Mouse (Mus musculus) neural tube, embryonic 11.5 days (tissue): ENCODE data around the gene Gm11168. TPM values are rescaled to one million over a fixed set of nuclear protein-coding genes. Genes with fewer than 3 reads are reported as not detected.
"Not testable (repeated sequence)": the region's sequence is repeated elsewhere in the genome, so short reads cannot be mapped to it uniquely, and the experiment has no call there.

Source experiments
- ATAC-seq: fragments of 200-750 bp; cut with Nextera tagmentation; 2 replicates; pipeline ENCODE4 v1.8.0; 2017; ENCODE audit warnings: moderate number of reproducible peaks, mild to moderate bottlenecking, moderate TSS enrichment, moderate library complexity; ENCODE audit not compliant: insufficient read depth, low FRiP score, low TSS enrichment
- DNase-seq: peaks from one replicate; pipeline ENCODE4 v3.0.0-alpha.2; 2015; ENCODE audit warnings: low spot score
- H3K27ac ChIP-seq: fragments of 300-500 bp; sonication (generic); 2 replicates; pipeline ENCODE4 v1.5.1; 2014; ENCODE audit warnings: low read depth, mild to moderate bottlenecking, low read length
- H3K27me3 ChIP-seq: fragments of 300-500 bp; sonication (generic); 2 replicates; pipeline ENCODE4 v1.6.1; 2014; ENCODE audit warnings: mild to moderate bottlenecking, low read length, mixed read lengths; ENCODE audit not compliant: control insufficient read depth, insufficient read depth
- H3K36me3 ChIP-seq: fragments of 300-500 bp; sonication (generic); 2 replicates; pipeline ENCODE4 v1.6.1; 2014; ENCODE audit warnings: mild to moderate bottlenecking, low read length, moderate library complexity, mixed read lengths; ENCODE audit not compliant: control insufficient read depth, insufficient read depth
- H3K4me1 ChIP-seq: fragments of 300-500 bp; sonication (generic); 2 replicates; pipeline ENCODE4 v1.6.1; 2014; ENCODE audit warnings: low read length, mixed read lengths; ENCODE audit not compliant: control insufficient read depth, insufficient read depth
- H3K4me2 ChIP-seq: fragments of 300-500 bp; sonication (generic); 2 replicates; pipeline ENCODE4 v1.6.1; 2014; ENCODE audit warnings: low read depth, mild to moderate bottlenecking, moderate library complexity
- H3K4me3 ChIP-seq: fragments of 300-500 bp; sonication (generic); 2 replicates; pipeline ENCODE4 v1.5.1; 2014; ENCODE audit warnings: low read depth, low read length
- H3K9ac ChIP-seq: fragments of 300-500 bp; sonication (generic); 2 replicates; pipeline ENCODE4 v1.6.1; 2014; ENCODE audit warnings: mild to moderate bottlenecking, low read length
- H3K9me3 ChIP-seq: fragments of 300-500 bp; sonication (generic); 2 replicates; pipeline ENCODE4 v1.6.1; 2016; ENCODE audit warnings: low read length; ENCODE audit not compliant: control insufficient read depth
- WGBS: fragments of 180-500 bp; shearing (Covaris S2); extraction: QIAGEN DNeasy Blood & Tissue Kit; methylation state at CpG from one replicate; pipeline ENCODE4 v1.1.7; 2014; 5-methylcytosine and 5-hydroxymethylcytosine counted together
- polyA plus RNA-seq: library from polyadenylated mRNA; unstranded; fragments of >200 nt; fragmentation: Nextera tagmentation; extraction: Ambion mirVana; gene quantifications from 2 replicates; pipeline ENCODE4 v1.2.1, GENCODE M21; 2014

Gene Gm11168
- polyA plus RNA-seq: not detected in 2 replicates

GRCm38 (mm10) chr9:3002794-3003396 is at the start of gene Gm11168:
Gm11168 (plus strand) TSS chr9:3003346.
- not testable (repeated sequence) for H3K4me3 ChIP-seq, H3K27ac ChIP-seq, H3K4me1 ChIP-seq, ATAC-seq, H3K27me3 ChIP-seq, H3K9me3 ChIP-seq, H3K9ac ChIP-seq, H3K36me3 ChIP-seq, DNase-seq, H3K4me2 ChIP-seq
- 76% methylated on average over 6 of the region's 14 CpGs for WGBS

DNA sequence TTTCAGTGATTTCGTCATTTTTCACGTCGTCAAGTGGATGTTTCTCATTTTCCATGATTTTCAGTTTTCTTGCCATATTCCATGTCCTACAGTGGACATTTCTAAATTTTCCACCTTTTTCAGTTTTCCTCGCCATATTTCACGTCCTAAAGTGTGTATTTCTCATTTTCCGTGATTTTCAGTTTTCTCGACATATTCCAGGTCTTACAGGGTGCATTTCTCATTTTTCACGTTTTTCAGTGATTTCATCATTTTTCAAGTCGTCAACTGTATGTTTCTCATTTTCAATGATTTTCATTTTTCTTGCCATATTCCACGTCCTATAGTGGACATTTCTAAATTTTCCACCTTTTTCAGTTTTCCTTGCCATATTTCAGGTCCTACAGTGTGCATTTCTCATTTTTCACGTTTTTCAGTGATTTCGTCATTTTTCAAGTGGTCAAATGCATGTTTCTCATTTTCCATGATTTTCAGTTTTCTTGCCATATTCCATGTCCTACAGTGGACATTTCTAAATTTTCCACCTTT is 2.6 kb upstream of the Gm11168 start, which contains the start of gene Gm10722:
TSS of gene Gm10722 (plus strand) at position 478 of the 528 bp plus-strand sequence.
- WGBS: 69% methylated on average over 12 of the region's 12 CpGs

GRCm38 (mm10) chr9:3001006-3001405 is 2.1 kb upstream of the Gm11168 start:
- H3K9me3 ChIP-seq, H3K27me3 ChIP-seq, H3K4me1 ChIP-seq, ATAC-seq, H3K4me2 ChIP-seq, H3K4me3 ChIP-seq, H3K36me3 ChIP-seq, H3K9ac ChIP-seq, DNase-seq, H3K27ac ChIP-seq: not testable (repeated sequence)
- 66% methylated on average over 8 of the region's 8 CpGs for WGBS

More for the DNA sequence above, 2.6 kb upstream of the Gm11168 start, which contains the start of gene Gm10722:
- not testable (repeated sequence) for H3K36me3 ChIP-seq, H3K4me3 ChIP-seq, H3K9ac ChIP-seq, DNase-seq, H3K9me3 ChIP-seq, ATAC-seq, H3K4me1 ChIP-seq, H3K27me3 ChIP-seq, H3K4me2 ChIP-seq, H3K27ac ChIP-seq

GRCm38 (mm10) chr9:3001948-3002659 is 1.0 kb upstream of the Gm11168 start:
- not testable (repeated sequence) for H3K9ac ChIP-seq, DNase-seq, H3K27ac ChIP-seq, H3K27me3 ChIP-seq, H3K4me2 ChIP-seq, H3K36me3 ChIP-seq, H3K9me3 ChIP-seq, H3K4me1 ChIP-seq, H3K4me3 ChIP-seq
- 55% methylated on average over 8 of the region's 11 CpGs for WGBS
- peak; percentile 86 for ATAC-seq

- not testable (repeated sequence) for H3K4me2 ChIP-seq, H3K27ac ChIP-seq, ATAC-seq, DNase-seq, H3K36me3 ChIP-seq, H3K9me3 ChIP-seq, H3K4me3 ChIP-seq, H3K9ac ChIP-seq, H3K27me3 ChIP-seq, H3K4me1 ChIP-seq
- 83% methylated on average over 1 of the region's 5 CpGs for WGBS
Observed at GRCm38 (mm10) chr9:3006179-3006578, 3.0 kb downstream of the Gm11168 start.

GRCm38 (mm10) chr9:3006636-3007035 is 3.5 kb downstream of the Gm11168 start:
- not testable (repeated sequence) for H3K27ac ChIP-seq, H3K4me2 ChIP-seq, H3K4me3 ChIP-seq, H3K36me3 ChIP-seq, H3K4me1 ChIP-seq, H3K27me3 ChIP-seq, H3K9me3 ChIP-seq, DNase-seq, H3K9ac ChIP-seq
- peak; percentile 62 for ATAC-seq
- 65% methylated on average over 7 of the region's 8 CpGs for WGBS

- H3K27me3 ChIP-seq, H3K9me3 ChIP-seq, H3K9ac ChIP-seq, H3K4me3 ChIP-seq, H3K27ac ChIP-seq, H3K36me3 ChIP-seq, H3K4me2 ChIP-seq, H3K4me1 ChIP-seq: not testable (repeated sequence)
- DNase-seq (peak; percentile 8), ATAC-seq (peak; percentile 14; the same call in 1 of the 2 replicates)
- WGBS: 79% methylated on average over 6 of the region's 9 CpGs
Observed at GRCm38 (mm10) chr9:3007272-3007671, 4.1 kb downstream of the Gm11168 start.

DNA sequence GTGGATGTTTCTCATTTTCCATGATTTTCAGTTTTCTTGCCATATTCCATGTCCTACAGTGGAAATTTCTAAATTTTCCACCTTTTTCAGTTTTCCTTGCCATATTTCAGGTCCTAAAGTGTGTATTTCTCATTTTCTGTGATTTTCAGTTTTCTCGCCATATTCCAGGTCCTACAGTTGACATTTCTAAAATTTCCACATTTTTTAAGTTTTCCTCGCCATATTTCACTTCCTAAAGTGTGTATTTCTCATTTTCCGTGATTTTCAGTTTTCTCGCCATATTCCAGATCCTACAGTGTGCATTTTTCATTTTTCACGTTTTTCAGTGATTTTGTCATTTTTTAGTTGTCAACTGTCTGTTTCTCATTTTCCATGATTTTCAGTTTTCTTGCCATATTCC is 6.2 kb downstream of the Gm11168 start:
- H3K4me1 ChIP-seq, H3K27ac ChIP-seq, H3K36me3 ChIP-seq, ATAC-seq, DNase-seq, H3K9me3 ChIP-seq, H3K4me2 ChIP-seq, H3K9ac ChIP-seq, H3K27me3 ChIP-seq, H3K4me3 ChIP-seq: not testable (repeated sequence)
- no CpG with 5 or more reads among the region's 5 CpGs for WGBS
